Mouse (Mus musculus) liver, postnatal 0 days (tissue): ENCODE measurements around the gene Lemd1.

Source experiments
- CTCF ChIP-seq: sonication (generic); IDR thresholded peaks from 2 replicates; pipeline ENCODE4 v1.5.1; 2016; ENCODE audit warnings: antibody characterized with exemption, low read depth
- EP300 ChIP-seq: IDR thresholded peaks from 2 replicates; pipeline ENCODE4 v1.6.1; 2016; ENCODE audit warnings: antibody characterized with exemption, low read depth, mild to moderate bottlenecking

DNA sequence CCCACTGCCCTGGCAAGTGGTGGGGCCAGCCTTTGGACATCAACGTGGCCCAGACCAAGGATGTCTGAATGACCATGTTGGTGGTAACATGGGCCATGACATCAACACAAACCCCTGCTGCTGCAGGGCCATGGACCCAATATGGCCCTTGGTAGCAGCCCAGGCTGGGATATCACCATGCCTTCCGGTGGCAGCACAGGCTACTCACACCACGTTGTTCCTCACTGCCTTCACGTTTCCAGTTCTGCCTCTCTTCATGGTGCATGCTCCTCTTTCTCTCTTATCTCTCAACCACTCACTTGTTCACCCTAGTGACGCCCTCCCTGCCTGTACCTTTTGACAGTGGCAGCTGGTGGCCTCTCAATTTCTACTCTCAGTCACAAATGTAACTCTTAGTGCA is 53.8 kb downstream of the Lemd1 start:
- TF ChIP-seq CTCF (no peak), EP300 (no peak)
